Mouse (Mus musculus) gastrocnemius, adult 8-10 months (tissue): Measurements from ENCODE around the gene Sp110. TPM values are rescaled to one million over a fixed set of nuclear protein-coding genes. Genes with fewer than 3 reads are reported as not detected.
"Not testable (repeated sequence)": the region's sequence is repeated elsewhere in the genome, so short reads cannot be mapped to it uniquely, and the experiment has no call there.

Source experiments
- DNase-seq, 2 experiments: peaks; one replicate each; pipeline ENCODE4 v3.0.0; 2022; ENCODE audit warnings: low spot score in 2 of 2
- total RNA-seq, 4 experiments: library from RNA; stranded (reverse); gene quantifications; 2 replicates each; pipeline ENCODE4 v1.2.4; 2022

Sp110 gene
- total RNA-seq = 1 to 10 TPM in 1 of 4 experiments, under 1 TPM in 3; 0.39 to 1.1 (median 0.69) TPM

DNA sequence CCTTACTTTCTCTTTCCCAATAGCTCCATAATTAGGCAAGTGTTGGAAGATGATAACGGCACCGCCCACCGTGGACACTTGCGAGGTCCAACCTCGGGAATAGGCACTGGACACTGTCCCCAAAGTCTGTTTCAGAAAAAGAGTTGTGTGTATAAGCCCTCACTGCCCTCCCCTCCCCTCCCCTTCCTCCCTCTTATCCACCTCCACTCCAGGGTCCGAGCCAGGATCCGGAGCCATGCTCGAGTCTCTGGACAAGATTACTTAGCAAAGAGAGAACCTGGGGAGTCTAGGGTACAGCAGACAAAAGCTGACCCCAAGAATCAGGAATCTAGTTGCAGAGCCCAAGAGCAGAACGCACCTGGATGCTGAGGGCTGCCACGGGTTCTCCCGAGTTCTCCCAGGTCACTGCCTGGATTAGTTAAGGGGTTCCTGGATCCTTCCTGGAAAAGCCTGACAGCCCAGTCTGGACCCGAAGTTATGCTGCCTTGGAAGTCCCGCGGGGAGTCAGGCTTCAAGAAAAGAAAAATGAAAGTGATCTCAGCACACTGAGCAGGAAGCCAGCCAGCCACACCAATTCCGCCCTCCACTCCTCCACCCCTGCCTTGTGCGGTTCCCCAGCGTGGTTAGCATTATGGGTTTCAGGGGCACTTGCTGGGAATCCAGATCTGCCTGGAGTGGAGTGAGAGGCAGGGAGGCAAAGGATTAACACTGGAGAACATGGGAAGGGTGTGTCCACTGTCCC is at the start of gene Sp110:
TSS of gene Sp110 (minus strand) at position 547 of the 742 bp plus-strand sequence.
- not testable (repeated sequence) for DNase-seq

DNA sequence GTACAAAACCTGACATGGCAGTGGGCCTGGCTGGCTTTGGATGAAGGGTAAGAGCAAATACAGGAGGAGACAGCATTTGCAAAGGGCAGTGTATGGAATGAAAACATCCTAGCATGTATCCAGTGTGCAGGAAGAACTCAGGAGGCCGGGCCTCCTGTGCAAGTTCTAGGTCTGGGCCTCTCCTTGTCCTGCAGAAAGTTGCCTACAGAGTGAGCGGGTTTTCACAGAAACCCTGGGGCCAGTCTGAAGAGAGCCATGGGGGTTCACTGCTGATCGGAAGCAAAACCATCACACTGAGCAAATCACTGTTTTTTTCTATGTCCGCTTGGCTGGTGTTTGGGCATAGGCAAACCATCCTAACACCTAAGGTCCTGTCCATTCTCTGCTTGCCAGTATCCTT is 39.5 kb upstream of the Sp110 start:
- not testable (repeated sequence) for DNase-seq

DNA sequence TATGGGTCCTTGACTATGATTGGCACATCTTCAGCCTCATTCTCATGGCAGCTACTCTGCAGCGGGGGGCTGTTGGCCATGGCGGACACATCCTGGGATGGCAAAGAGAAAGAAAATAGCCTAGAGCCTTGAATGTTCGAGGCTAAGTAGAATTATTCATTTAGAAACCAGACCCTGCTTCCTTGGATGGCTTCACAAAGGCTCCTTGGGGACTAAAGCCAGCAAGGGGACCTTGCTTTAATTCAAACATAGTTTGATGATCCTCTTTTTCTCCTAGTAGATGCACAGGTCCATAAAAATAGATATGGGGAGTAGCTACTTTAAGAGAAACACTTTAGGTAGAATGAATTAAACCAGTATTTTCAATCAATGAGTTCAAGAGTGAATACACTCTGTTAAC is 38.3 kb upstream of the Sp110 start:
- not testable (repeated sequence) for DNase-seq

DNA sequence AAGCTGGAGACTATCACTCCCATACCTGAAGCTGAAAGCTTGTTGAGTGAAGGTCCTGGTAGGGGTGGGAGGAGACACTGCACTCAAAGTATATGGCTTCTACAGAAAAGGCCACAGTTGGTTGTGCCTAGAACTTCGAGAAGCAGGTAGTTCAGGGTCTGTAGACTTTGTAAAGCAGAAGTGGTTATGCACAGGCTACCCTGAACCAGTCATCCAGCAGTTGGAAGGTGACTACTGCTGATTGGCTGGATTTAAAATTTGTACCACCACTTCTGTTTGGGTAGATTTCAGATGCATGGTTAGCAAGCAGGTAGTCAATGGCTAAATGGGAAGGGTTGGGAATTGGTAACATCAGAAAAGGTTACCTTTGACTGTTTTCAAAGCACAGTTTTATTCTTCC is 20.1 kb upstream of the Sp110 start:
- DNase-seq = not testable (repeated sequence)

DNA sequence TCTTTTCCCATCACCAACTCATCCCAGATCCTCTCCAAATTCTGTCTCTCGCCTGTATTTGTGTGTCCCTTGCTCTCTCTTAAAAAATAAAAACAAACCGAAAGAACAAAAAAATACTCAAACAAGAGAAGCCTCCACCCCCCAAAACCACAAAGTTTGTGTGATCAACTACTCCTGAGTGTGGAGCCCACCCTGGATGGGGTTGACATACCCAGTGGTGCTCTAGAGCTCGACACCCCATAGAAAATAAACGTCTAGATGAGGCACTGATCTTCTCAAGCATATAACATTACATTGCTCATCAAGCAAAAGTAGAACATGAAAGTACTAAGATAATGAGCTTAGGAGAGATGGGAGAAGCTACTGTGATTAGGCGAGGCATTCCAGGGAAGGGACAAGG is 18.5 kb upstream of the Sp110 start:
- DNase-seq = not testable (repeated sequence)

DNA sequence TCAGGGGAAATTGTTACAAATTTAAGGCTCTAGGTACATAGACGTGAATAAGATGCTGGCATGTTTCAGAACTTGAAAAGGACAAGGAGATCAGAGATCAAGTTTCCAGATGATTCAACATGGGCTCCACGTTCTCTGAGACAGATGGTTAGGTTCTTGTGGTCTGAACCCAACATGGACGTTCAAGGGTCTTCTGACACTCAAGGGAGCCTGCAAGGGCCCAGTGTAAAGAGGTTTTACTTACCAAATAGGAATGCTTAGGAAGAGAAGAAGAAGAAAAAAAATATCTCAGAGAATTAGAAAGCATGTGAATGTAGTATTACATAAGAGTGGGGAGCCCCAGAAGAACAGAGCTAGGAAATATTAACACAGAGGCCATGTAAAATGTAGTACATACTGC is 17.2 kb upstream of the Sp110 start:
- not testable (repeated sequence) for DNase-seq

DNA sequence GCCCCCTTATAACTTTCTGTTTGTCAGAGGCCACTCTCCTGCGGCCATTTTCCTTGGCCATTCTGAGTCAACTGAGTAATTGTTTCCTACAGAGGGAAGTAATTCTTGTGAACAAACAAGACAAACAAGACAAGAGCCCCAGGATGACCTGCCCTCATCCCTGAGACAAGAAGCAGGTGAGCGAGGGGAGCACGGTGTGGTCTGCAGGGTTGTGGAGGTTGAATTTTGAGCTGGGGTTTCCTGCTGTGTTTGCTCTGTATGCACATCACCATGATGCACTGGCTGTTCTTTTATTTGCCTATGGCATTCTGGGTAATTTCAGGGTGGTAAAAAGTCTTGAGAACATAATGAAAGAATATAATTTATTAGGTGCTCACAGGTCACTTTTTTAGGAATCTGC is 16.5 kb upstream of the Sp110 start:
- not testable (repeated sequence) for DNase-seq

DNA sequence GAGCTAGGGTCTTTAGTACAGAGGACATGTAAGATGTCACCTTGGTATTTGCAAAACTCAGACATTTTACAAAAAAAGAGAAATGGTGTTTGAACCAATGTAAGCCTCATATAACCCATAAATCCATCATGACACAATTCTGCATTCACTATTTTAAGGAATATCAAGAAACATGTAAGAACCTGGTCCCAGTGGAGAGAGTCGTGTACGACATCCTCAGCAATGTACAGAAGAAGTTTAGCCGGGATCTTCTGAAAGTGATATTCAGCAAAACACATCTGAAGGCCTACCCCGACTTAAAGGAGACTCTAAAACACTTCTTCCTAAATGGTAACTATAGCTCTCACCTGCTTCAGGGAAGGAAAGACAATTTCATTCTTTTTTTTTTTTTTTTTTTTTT is 12.0 kb upstream of the Sp110 start:
- DNase-seq = not testable (repeated sequence)

DNA sequence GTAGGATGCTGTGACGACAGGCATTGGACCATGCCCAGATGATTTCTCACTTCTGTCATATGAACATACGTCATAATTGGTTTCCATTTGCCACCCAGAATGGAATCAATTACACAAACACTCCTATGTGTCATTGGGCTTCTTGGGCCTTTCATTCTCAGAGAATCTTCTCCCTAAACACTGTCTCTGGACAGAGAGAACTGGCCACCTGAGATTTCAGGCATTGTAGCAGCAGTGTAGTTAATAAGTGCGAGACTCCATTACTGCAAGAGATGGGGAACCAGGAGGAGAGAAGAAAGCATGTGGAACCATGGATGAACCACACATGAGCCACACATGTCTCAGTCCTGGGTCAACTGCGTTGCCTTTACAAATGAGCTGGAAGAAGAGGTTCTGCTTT is 9.7 kb upstream of the Sp110 start:
- not testable (repeated sequence) for DNase-seq

DNA sequence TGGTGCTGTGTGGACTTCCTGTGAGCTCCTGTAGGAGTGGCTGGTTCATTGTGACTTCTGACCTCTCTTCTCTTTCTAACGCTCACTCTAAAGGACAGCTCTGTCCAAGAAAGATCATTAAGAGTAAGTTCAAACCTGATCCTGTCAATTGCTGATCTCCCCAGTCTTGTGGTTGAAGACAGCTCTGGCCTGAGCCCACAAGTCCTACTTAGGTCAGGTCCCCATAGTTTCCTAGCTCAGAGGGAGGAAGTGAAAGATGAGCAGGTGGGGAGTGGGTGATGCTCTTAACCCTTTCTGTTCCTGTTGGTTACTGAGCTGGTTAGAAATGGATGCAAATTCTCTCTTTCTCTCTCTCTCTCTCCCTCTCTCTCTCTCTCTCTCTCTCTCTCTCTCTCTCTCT is 5.7 kb upstream of the Sp110 start:
- not testable (repeated sequence) for DNase-seq

DNA sequence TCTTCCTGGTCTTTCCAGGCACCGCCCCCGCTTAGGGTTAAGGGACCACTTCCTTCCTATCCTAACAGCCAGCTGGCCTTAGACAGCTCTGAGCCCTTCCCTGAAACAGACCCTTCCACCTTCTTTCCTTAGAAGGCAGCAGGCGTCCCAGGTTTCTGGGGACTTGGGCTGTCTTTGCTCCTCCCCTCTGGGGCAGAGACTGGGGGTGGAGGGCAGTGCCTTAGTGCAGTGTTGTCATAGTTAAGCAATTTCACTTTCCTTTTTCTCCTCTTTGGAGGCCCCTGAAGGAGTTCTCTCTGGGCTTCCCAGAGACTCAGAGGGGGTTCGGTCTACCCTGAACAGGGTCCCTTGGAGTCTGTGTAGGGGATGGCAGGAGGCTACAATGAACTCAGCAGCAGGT is 2.2 kb upstream of the Sp110 start:
- DNase-seq = not testable (repeated sequence)

DNA sequence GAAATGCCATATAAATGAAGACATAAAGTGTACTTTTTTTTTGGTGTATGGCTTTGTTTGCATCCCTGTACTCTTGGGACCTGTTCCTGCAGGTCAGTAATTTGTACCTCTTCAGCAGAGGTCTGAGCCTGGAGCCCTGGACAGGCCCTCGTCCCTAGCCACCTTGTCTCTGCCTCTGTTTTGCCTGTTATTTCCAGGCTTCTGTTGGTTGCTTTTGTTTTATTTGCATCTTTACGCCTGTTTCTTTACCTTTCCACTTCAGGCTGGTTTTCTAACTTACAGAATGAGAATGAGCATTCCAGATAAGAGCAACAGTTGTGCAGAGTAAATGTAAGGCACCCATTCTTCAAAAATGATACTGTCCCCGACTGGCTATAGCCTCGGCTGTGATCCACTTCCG is 1.5 kb upstream of the Sp110 start, which contains the start of gene Sp140:
TSS of gene Sp140 (plus strand) at position 301 of the 400 bp plus-strand sequence.
- DNase-seq = not testable (repeated sequence)

DNA sequence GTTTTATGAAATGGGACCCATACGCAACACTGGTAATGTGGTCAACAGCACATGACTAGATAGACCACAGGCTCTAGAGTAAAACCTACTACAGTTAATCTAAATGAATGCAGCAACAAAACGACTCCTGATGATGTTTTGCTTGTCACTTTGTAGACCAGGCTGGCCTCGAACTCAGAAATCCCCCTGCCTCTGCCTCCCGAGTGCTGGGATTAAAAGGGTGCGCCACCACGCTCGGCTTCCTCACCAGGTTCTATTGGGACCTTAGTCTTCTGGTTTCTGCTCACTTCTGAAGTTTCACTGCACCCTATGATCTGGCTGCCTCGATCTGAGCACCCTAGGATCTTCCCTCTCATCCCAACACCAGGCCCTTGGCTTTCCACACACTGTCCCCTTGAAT is 6.1 kb downstream of the Sp110 start:
- DNase-seq = not testable (repeated sequence)

DNA sequence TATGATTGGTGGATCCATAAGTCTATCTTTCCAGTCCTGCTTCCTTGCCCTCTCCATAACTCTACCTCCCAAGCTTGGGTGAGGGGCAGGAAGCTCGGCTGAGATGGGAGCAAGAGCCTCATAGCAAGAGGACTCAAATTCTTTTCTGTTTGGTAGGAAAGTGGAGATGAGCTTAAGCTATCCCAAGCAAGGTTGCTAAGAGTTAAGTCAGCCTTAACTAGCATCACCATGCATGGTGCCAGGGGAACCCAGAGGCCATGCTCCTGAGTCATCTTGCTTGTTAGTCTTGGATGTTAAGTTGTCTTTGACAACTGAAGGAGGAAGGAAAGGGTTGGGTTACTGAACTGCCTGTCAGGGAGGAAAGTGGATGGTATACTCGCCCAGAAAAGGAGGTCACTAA is 9.9 kb downstream of the Sp110 start:
- DNase-seq = not testable (repeated sequence)

DNA sequence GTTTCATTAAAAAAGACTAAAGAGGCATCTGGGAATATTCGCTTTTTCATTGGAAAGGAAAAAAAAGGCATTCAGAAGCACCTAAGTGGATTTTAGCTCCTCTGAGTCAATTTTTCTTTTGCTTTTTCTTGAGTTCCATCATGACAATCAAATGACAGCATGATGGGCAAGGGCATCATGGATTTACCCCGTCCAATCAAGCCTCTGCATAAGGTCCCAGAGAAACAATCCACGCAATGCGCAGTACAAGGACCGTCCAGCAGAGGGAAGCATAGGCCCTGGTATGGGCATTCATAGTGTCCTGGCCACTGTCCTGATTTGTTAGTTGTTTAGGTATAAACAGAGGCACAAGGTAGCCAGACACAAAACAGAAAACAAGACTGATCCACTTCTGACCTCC is 17.1 kb downstream of the Sp110 start:
- DNase-seq = not testable (repeated sequence)

DNA sequence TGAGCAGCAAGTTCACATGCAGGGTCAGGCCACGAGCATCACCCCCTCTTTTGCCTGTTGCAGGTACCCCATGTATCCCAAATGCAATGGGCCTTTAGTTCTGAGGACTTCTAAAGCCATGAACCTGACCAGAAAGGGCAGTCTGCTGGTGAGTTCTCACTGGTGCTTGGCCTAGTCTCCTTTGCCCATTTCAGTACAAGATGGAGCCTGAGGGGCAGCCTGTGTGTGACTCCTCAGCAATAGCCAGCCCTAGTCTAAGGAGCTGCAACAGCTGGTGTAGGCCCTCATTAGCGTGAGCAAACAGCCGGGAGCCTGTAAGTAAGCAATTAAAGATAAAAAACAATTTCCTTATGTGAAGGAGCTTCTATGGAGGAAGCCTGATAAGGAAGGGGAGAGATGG is 18.0 kb downstream of the Sp110 start:
- not testable (repeated sequence) for DNase-seq

DNA sequence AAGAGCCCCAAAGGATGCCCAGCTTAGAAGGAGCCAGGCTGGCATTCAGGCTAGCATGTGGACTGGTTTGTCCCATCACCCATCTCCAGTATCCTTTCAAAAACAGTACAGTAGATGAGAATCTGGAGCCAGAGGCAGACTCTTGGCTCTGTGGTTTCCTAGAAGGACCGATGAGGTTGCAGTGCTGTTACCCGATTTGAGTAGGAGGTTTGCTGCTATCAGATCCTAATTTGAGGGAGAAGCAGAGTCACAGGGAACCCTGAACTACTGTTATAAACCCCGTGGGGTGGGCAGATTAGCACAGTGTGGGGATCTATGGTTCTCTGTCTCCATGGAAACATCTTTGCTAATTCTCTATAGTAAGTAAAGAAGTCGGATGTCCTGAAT is 18.5 kb downstream of the Sp110 start:
- DNase-seq = not testable (repeated sequence)

DNA sequence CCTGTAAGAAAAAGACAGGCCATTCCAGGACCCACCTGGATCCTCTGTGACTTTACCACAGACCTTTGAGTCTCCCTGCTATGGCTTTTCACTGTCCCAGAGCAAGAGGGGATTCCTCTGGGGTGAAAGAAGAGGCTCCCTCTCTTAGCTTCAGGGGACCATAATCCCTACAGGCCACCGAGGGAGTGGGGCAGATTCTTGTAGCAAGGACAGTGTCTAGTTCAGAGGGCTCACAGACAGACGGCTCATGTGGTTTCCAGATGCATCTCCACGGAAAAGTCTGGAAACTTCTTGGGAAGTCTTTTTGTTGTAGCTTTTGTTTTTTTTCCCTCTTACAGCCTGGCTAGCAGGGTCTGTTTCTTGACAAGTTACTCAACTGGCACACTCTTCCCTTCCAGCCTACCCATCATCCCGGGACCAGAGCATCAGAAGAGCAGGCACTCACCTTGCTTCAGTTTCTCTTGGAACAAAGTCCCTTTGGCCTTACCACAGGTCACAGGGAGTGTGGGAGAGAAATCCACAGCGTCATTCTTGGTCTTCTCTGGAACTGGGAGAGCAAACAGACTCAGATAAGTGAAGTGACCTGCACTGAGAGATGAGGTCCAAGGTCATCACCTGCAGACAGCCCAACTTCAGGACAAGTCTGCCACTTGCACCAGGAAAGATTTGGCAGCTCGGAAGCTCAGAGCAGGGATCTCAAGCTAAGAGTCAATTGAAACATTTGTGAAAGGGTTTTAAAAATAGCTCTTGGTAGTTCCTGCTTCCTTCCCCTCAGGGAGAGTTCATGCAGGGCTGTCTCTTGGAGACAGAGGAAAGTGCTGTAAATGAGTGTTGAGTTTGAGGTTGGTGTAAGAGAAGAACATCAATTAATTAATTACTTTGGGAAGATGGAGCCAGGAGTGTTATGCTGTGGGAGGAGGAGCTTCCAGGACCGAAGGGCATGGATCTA is 19.1 kb downstream of the Sp110 start:
- DNase-seq = not testable (repeated sequence)

DNA sequence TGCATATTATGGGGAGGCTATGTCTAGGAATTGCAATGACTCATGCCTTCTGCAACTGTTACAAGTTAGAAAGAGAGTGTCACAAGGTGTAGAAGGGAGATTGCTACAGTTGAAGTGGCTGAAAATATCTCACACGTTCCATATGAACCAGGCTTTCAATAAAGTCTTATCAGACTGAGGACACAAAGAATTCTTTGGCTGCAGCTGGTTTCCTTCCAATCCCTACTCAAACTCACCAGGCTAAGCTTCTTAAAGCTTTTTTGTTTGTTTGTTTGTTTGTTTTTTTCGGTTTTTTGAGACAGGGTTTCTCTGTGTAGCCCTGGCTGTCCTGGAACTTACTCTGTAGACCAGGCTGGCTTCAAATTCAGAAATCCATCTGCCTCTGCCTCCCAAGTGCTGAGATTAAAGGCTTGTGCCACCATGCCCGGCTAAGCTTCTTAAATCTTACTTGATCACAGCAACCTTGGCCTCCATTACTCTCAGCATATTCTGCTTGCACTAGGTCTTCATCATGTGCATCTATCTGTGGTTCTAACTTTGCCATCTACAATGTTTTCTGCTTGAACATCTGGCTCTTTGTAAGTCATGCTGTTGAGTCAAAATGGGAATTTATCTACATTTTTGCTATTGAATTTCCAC is 20.1 kb downstream of the Sp110 start:
- not testable (repeated sequence) for DNase-seq

DNA sequence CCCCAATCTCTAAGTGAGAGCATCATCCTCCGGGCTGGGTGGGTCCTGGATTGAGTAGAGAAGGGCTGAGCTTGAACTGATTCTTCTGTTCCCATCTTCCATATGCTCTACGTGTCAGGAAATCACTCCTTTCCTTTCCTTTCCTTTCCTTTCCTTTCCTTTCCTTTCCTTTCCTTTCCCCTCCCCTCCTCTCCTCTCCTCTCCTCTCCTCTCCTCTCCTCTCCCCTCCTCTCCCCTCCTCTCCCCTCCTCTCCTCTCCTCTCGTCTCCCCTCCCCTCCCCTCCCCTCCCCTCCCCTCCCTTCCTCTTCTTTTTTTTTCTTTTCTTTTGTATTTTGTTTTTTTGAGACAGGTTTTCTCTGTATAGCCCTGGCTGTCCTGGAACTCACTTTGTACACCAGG is 23.2 kb downstream of the Sp110 start, which contains the start of gene G530012D18Rik:
TSS of gene G530012D18Rik (plus strand) at position 301 of the 400 bp plus-strand sequence.
- DNase-seq = not testable (repeated sequence)

DNA sequence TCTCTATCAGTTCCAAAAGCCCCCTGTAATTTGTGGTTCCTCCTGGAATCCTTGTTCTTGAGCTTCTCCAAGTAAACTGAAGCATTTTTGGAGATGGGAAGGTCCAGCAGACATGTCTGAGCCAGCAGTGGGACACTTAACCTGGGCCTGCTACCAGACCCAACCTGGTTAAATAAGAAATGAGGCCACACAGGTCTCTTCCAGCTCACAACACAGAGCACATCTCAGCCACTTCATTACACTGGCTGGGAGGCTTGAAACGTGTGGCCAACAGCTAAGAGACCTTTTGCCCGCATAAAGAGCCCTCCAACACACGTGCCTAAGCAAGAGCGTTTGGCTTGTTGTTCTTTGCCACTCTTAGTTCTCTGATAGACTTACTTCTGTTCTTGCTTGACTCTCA is 25.1 kb downstream of the Sp110 start:
- DNase-seq = not testable (repeated sequence)
